Mouse (Mus musculus) lung, postnatal 4 days (tissue): ENCODE data around the gene Tnr.

Experiments
- DNase-seq, 2 experiments: peaks; one replicate each; pipeline ENCODE4 v3.0.0; 2021

Tnr gene

DNA sequence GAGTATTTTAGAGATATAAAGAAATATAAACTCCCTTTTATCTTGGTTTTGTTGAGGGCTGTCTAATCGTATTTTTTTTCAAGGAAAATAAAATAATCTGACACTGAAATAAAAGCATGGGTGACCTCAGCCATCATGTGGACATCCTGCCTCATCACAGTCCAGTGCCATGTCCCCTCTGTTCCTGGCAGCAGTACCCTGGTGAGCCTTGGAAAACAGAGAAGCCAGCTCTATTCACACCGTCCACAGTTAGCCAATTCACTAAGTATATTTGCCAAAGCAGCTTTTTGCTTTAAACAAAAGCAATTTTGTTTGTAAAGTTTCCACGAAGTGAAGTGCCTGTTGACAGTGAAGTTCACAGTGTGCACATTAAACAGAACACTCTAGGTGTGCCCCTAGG lies 109.0 kb downstream of the Tnr start:
- no peak for DNase-seq

DNA sequence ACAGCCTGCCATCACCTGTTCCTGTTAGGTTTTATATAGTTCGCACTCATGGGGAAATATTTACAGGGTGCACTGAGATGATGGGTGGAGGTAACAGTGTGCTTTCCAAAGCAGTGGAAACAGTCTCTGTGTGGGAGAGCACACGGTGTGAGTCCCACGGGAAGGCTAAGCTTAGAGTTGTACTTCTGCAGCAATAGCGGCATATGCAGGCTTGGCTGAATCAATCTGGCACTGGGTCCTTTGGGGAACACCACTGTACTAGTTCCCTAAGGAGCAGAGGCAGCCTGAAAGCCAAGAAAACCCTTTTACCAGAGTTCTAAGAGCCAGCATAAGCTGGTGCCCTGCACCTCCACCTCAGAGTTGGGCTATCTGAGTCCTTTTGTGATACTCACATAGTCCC lies 115.8 kb downstream of the Tnr start:
- no peak for DNase-seq

DNA sequence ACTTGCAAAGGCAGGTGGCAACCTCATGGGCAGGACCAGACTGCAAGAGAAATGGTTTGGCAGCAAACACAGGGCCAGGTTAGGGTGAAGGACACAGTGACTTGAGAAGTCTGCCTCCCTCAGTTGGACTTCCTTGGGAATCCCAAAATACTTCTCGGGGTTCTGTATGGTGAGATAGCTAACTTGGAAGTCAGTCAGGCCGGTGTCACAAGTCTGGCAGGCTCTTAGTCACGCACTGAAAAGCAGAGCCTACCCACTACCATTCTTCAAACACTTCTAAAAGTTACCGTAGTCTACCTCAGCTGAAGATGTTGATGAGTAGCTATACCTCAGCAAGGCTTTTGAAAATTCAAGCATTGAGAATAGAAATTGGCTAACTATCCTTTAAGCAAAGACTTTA lies 122.2 kb downstream of the Tnr start:
- no peak for DNase-seq

DNA sequence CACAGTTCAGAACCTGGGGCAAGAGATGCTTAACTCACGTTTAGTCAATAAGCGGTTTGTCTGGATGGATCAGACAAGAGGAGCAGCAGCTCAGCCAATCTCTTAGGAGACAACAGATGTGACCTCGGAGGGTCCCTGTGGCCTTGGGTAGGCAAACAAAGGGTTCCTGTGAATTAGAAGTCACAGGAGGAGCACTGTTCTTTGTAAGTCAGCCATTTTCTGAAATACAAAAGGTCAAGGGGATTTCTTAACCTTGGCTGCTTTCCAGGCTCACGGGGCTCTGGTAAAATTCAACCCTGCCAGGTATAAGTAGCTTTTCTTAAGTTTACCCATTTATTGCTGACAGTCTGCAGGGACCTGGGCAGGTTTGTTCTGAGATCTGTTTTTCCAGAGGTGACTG lies 126.9 kb downstream of the Tnr start:
- DNase-seq, result no peak

DNA sequence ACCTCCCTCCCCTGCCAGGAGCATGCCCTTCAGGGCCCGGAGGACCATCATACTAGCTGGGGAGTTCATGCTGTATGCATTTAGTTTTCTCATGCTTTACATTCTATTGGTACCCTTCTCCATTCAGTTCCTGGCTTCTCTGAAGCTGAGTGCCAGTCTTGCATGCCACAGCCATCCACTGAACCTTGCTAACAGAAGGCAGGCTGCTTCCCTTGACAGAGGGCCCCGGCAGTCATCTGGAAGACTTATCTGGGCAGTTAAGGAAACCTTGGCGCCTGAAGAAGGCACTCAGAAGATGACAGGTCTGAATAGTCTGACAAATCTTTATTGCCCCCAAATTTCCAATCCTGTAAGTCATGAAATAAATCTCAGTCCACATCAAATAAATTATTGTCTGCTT lies 131.7 kb downstream of the Tnr start:
- DNase-seq, result no peak

GRCm38 (mm10) chr1:159657856-159658542 lies 134.4 kb downstream of the Tnr start:
- no peak for DNase-seq

DNA sequence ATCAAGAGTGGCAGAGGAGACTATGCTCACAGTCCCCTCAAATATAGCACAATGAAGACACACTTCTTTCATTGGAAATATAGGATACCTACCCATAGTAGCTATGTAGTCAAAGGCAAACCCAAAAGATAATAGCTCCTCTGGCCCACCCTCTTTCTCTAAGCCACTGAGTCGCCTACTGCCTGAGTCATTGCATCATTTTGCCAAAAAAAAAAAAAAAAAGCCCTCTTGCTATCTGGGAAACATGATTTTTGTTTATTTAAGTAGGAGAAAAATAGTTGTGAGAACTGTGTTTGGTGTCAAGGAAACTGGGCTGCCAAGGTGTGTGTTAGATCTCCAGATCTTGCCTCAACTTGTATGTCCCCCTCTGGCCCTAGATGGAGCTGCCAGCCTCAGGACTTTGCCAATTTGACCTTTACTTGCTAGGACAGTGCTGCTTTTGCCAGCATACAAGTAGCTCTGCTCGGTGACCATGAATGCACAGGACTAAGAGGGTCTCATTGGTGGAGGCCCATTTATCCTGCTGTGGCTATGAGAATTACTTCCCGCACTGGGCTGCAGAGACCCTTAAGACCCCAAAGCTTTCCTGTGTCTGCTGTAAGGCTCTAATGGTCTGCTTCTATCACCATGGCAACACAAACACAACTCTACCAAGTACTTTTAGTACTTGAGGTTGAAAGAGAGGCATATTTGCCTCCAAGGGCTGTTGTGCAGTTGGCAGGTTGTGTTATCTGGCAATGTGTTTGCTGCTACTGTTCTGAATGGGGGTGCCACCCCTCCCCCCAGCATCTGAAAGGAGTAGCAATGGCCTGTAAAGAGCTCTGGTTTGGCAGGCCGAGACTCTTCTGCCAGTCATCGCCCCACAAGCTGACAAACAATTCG lies 137.3 kb downstream of the Tnr start:
- peak in 1 of 2 experiments; percentile 23 for DNase-seq

DNA sequence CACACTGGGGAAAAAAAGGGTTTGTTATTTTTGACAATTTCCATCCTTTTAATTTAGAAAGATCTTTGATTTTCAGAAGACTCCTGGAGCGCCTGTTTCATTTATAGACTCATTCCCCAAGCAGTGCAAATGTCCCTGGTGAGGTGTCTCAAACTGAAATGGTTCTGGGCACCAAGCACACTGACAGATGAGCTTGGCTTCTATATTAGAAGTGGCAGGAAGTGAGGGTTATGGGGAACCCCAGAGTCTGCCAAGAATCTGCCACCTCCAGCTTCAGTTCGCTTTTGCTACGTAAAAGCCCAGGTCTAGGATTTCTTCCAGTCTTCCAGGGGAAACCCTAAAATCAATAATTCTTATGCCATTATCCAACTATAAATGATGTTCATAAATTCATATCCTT lies 140.9 kb downstream of the Tnr start:
- no peak for DNase-seq

GRCm38 (mm10) chr1:159664945-159665344 lies 141.4 kb downstream of the Tnr start:
- DNase-seq, result no peak

DNA sequence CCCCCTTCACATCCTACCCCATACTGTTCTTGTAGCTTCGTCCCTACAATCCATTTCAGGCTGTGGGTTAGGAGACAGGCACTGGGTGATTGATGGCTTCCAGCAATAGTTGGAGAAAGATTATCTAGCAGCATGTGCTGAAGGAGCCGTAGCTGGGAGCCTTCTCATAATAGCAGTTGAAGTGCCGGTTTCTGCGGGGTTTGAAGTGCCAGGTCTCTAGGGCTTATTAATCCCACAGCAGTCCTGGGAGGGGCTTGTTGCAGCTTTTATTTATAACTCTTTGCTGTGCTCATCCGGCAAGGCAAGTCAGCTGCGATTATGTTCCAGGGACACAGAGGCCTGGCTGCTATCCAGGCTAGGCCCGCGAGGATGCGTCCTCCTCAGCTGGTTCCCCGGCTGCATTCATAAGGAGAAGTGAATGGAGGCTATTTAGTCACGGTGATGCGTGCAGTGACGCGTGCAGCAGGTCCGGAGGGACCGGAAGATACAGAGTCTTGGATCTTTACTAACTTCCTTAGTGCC lies 147.1 kb downstream of the Tnr start:
- peak; percentile 51 to 74 for DNase-seq

DNA sequence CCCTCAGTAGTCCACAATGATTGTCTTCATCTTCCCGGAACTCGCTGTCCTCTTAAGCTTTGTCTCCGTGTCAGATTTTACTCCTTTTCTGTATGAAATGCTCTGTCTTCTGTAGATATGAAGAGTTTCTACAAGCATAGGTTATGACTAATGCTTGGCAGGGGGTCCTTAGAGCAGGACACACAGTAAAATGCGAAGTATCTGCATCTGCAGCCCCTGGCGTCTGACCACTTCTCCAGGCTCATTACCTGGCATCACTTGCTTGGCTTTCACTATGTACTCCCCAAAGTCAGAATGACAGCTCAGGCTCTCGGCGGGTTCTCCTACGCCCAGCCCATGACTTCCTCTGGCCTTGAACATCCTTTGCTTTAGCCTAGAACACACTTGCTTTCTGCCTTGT lies 147.6 kb downstream of the Tnr start:
- DNase-seq, result no peak

DNA sequence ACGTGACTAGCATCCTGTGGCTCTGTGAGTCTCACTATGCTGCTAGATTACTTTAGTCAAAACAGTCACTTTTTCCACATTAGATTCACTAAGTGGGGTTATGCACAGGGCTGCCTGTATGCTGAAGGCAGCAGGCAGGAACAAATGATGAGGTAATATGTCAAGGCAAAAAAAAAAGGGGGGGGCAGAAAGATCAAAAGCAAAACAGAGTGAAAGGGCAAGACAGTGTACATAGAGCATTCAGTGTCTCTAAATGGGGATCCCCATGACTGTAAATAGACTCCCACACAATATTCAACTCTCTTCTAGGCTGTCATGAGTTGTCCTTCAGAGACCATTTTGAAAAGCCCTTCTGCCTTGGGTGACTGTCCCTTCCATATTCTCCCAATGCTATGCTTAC lies 150.7 kb downstream of the Tnr start:
- no peak for DNase-seq

GRCm38 (mm10) chr1:159675472-159675871 lies 151.9 kb downstream of the Tnr start:
- no peak for DNase-seq

GRCm38 (mm10) chr1:159678221-159678935 lies 154.8 kb downstream of the Tnr start:
- no peak for DNase-seq

GRCm38 (mm10) chr1:159681252-159681651 lies 157.7 kb downstream of the Tnr start:
- no peak for DNase-seq

DNA sequence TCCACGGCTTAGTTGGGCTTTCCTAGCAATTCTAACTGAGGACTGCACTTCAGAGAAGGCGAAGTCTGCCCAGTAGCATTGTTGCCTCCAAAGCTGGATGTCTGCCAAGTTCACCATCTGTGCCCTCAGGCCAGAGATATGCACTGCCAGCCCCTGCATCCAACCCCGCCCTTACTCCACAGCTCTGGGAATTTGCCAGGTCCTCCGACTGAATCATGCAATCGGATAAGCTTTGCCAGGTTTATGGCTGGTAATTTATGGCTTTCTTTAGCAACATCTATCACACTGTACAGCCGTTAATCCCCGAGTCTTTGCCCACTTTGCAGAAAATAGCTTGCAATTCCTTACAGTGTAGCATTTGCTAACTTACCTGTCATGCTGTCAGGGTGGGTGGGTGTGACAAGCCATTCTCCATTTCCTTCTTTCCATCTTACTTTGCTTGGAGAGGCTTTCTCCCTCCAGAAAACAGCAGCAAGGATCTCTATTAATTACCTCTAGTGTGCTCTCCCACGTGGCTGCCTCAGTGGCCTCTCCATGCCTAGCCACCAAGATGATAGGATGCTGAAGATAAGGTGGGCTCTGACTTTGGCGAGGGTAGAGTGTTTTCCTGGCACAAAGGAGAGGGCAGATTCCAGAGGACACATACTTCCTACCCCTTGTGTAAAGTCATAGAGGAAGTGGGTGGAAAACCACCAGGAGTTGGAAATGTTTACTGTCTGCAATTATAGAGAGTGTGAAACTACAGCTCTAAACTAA lies 163.1 kb downstream of the Tnr start:
- peak; percentile 74 to 78 for DNase-seq

GRCm38 (mm10) chr1:159696717-159697116 lies 173.1 kb downstream of the Tnr start:
- DNase-seq, result no peak

- no peak for DNase-seq
Measured at GRCm38 (mm10) chr1:159702038-159702437, 178.5 kb downstream of the Tnr start.

GRCm38 (mm10) chr1:159704925-159705324 lies 181.4 kb downstream of the Tnr start:
- no peak for DNase-seq

- no peak for DNase-seq
Measured at GRCm38 (mm10) chr1:159716301-159716700, 192.7 kb downstream of the Tnr start.

- DNase-seq, result no peak
Measured at GRCm38 (mm10) chr1:159717016-159717415, 193.4 kb downstream of the Tnr start.

- no peak for DNase-seq
Measured at GRCm38 (mm10) chr1:159723733-159724132, 200.2 kb downstream of the Tnr start.

GRCm38 (mm10) chr1:159729270-159729669 lies 205.7 kb downstream of the Tnr start:
- DNase-seq, result no peak
